Mouse (Mus musculus): ENCODE results near the gene Lrrk1.

The Lrrk1 gene

DNA sequence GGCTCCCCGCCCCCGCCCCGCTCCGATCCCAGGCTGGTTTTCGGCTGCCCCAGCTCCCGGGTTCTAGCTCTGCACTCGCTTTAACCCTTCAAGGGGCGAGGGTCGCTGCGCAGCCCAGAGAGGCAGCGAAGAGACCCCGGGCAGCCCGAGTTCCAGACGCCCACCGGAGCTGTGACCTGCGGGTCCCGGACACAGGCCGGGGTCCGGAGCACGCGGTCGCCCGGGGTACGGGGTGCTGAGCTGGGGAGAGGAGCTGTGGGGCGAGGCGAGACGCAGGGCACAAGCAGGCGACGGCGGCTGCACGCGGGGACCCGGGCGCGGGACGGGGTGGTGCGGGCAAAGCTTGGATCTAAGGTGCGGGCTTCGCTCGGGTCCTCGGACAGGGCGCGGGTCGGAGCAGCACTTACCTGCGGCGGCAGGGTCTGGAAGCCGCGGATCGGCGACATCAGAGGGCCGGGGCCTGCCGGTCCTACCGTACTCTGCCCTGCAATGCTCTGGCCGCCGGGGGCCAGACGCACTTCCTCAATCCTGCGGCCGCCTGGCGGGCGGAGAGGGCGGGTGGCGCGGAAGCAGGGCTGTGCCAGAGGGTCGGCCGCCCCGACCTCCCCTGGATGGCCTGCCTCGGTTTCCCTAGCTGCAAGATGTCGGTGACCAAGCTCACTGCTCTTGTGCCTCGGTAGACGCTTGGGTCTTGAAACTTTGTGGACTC, at the start of gene Lrrk1:
TSS of gene Lrrk1 (minus strand) at position 538 of the 709 bp plus-strand sequence.
- DNase-seq: peak in 1 of 2 experiments; percentile 11

DNA sequence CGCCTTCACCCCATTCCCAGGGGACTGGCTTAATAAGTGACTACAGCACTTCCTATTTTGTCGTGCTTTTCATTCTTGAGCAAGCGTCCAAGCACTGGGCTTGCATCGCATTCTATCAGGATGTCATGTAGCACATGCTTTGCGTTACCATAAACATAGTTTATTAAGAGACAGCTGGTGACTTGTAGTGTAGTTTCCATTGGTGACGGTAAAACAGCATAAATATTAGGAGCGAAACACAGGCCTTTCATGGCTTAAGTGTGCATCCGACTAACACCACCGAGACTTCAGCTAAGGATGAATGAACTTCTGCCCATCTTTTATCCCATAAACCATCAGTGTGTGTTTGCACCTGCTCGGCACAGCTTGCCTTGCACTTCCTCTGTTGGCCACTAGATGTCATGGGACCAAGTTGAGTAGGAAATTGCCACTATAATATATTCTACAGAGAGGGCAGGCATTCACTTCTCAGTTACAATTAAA, 46.3 kb upstream of the Lrrk1 start:
- DNase-seq: peak; percentile 30 to 50

DNA sequence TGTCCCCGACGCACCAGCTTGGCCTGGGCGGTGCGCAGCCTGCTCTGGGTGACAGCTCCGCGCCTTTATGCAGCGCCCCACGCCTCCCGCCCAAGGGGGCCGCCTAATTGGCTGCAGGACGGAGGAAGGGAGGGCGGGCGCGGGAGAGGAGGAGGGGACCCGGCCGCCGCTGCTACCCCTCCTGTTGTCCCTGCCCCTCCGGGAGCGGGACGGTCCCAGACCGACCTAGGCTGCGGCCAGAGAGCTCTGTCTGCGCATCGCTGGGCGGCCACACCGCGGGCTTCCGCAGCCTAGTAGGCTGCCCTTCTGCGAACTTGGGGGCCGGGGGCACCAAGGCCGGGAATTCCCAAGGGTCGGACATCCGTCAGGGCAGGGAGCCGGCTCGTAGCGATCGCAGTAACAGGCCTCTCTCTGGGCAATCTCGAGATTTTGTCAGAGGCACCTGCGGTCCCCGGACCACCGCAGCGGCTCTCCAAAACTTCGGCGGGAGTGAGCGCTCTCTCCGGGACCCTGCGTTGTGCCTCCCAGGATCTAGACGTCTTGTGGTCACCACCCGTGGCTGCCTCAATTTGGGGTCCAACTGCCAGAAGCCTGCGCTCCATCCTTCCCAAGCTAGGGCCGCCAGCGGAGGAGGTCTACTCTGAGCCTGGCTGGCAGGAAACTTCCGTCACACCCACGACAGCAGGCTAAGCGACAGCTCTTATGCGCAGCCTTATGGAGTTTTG, 39.4 kb upstream of the Lrrk1 start, which contains the start of gene Aldh1a3:
TSS of gene Aldh1a3 (minus strand) at position 81 of the 725 bp plus-strand sequence.
- no peak for DNase-seq

DNA sequence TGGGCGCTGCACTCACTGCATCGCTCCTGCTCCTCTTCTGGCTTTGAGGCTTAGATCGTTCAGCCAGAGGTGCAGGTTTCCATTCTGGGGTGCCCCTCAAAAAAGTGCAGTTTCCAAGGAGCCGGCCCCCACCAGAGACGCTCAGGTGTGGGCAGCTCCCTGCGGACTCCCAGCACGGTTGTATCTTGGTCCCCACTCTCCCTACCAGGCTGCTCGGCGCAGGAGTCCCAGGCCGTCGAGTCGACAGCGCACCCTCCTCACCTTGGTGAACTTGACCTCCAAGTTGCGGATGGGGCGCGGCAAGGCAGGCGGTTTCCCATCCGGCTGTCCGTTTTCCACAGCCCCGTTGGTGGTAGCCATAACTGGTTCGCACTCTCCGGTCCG, 38.9 kb upstream of the Lrrk1 start:
- no peak for DNase-seq

DNA sequence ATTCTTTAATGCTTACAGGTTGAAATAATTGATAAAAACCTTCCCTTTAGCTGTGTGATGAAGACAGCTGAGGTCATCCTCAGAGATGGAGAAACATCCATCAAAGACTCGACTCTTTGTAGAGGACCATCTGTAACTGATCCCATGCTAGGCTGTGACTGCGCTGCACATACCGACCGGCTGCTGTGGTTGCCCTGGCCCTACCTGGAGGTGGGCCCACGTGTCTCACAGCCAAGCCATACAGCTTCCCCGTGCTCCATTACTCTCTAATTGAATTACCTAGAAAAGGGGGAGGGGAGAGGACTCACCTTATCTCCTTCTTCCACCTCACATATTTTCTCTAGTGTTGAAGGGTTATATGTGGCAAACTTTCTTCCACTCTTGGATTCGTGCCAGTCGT, 33.8 kb upstream of the Lrrk1 start:
- no peak for DNase-seq

DNA sequence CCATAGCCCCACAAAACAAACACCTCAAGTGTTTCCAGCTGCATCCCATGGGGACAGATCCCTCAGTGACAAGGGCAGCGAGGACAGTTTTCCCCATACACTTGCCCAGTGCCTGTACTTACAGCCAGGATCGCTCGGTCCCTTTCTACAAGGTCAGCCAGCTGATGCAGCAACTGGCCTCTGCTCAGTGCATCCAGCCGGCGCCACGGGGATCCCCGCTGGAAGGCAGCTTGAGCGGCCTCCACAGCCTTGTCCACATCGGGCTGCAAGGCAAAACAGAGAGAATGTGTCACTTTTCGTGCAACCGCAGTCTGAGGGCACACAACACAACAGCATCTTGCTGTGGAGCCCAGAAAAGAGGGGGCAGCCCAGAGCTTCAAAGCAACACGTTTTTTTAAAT, 30.8 kb upstream of the Lrrk1 start:
- DNase-seq: no peak

DNA sequence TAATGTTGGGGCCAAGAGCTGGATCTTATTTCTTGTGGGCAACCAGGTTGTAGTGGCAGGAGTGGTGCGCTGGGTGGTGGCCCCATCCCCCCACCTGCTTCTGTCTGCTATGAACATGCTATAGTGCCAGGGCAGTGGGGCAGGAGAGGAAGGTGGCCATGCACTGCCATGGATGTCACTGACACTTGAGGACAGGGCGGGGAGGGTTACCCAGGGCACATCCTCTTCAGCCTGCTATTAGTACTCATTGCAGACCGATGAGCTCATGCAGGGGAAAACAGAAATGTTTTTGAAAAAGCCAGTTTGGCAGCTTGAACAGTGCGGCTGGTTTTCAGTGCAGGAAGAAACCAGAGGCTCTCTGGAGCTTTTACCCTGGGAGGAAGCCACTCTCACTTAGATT, 28.7 kb upstream of the Lrrk1 start:
- DNase-seq: no peak

DNA sequence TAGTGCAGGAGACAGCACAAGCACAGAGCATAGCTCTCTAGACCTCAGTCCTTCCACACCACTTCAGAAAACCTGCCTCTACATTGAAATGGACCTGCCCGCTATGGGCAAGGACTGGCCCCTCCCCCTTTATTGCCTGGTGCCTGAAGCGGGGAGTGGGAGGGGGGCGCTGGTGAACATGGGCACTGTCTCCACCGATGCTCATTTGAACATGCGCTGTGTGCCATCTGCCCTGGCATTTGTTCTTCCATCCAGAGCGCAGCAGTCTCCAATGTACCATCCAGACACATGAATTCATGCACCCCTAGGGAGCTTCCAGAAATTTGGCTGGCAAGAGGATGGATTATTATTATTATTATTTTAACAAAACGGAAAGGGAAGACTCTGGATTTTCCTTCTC, 24.9 kb upstream of the Lrrk1 start:
- no peak for DNase-seq

DNA sequence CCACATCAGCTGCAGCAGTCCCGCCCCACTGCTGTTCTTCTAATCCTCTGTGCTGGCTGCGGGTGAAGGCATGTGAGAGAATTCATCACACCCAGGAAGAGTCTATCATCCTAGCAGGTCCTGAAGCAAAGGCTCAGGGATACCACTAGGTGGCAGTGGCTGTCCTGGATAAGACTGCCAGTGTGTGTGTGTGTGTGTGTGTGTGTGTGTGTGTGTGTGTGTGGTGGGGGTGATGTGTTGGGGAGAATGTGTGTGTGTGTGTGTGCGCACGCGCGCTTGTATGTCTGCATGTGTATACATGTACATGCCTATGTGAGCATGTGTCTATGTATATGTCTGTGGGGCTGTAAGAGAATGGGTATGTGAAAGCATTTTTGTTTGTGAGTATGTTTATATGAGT, 21.3 kb upstream of the Lrrk1 start:
- no peak for DNase-seq

DNA sequence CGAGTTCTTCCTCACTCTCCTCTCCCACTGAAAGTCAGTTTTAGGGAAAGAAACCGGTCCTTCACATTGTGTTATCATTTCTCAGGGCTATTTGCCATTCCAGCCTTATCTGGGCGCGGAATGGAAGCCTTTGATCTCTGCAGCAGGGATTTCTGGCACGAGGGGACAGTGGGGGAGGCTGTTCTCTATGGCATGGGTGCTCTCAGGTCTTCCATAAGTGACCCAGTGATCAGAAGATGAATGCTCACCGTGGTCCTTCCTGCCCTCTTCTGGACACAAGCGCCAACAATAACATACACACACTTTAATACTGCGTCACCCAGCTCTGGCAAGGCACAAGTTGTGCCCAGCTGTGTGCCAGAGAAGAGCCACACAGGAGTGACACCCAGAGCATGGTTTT, 18.8 kb upstream of the Lrrk1 start:
- no peak for DNase-seq

DNA sequence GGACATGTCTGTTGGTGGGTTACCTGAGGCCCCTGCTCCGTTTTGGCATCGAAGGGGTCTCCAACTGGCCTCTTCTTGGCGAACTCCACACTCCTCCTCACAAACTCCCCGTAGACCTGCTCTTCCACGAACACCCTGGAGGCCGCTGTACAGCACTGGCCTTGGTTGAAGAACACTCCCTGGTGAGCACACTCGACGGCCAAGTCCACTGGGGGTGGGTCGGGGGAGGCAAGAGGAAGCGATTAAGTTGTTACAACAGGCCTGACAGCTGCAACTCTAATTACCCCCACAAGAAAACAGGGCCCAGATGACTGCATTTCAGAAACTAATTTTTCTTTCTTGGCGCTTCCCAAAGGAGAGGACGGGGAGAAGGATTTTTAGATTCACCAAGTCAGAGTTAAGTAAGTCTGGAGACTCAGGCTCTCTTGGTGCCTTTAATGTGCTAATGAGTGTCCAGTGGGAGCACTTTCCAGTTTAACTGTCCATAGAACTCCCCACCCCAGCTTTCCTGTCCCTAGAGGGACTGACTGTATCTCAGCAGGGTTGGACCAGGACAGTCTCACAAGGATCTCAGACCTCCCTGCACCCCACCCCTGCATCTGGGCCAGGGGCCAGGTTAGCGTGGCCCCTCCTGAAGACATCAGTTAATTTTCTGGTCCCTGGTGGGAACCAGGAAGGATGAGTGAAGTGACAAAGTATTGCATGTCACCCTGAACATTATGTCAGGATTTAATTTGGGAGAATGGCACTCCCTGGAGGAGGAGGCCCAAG, 18.0 kb upstream of the Lrrk1 start:
- DNase-seq: no peak

DNA sequence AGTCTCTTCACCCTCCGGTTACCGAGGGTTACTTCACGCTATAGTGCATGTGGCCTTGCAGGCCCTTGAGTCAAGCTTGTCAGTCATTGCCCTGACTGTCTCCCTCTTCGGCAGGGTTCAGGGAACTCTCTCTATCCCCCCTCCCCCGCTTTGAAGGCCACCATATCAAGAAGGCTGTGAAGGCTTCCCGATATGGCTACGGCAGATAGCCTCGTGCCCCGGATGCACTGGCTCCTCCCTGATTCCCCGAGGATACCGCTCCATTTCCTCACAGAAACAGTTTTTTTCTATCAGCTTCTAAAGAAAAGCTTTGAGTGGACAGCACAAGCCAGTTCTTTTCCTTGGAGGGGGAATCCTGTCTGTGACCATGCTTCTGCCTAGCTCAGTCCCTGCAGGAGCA, 17.4 kb upstream of the Lrrk1 start:
- no peak for DNase-seq

DNA sequence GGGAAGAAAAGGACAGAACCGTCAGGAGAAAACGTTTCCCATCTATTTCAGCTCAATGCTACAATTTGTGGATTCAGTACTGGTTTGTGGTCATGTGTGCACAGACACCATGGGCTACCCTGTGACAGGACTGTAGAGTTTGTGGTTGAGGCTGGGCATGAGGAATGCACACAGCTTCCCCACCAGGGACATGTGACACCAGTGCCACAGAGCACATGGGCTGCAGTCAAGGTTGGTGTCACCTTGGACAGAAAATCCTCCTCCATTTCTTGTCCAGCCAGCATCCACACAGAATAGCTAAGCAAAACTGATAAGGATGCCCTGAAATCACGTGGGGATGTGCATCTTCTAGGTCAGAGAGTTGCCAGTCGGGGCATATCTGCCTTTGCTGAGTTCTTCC, 16.7 kb upstream of the Lrrk1 start:
- no peak for DNase-seq

DNA sequence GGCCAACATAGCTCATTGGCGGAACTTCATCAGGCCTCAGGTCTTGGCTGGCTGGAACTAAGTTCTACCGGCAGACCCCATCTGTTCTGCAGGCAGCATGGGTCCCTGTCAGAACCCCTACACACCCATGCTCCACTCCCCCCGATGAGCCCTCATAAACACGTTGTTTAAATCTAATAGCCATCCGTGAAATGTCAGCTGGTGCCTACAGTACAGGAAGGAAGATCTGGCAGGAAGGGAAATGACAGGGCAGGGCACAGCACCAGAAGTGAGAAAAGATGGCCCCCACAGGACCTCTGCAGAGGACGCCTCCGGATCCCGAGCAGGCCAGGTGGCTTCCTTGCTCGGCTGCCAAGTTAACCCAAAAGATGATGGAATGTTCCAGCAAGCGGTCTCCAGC, 16.0 kb upstream of the Lrrk1 start:
- DNase-seq: no peak

DNA sequence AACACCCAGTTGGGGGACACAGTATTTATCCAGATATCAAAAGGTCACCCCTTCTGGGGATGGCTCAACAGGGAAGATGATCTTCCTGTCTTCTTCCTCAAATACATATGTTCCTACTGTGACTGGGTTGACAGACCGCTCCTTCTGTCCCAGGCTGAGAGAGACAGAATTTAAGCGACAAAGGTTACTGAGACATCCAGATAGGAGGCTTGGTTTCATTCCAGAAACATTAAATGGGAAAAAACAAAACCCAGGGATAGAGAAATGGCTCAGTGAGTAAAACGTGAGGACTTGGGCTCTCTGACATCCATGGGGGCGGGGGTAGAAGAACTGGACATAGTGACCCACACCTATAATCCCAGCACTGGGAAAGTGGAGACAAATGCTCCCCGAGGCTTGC, 14.7 kb upstream of the Lrrk1 start:
- no peak for DNase-seq

DNA sequence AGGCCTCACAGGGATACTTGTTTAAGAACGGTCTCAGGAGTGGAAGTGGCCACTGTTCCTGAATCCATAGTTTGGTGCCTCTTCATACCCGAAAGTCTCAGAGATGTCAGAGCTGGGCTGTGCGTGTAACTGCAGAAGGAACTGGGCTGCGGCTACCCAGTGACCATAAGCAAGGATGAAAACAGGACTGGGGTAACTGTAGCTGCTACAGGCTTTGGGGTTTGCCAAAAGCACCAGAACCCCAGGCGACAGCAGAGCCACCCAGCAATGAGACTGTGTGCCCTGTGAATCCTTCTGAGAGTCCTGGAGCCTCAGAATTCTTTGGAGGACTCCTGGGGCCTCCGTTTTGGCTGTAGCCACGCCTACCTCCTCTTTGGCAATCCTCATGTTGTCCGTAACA, 13.5 kb upstream of the Lrrk1 start:
- no peak for DNase-seq

DNA sequence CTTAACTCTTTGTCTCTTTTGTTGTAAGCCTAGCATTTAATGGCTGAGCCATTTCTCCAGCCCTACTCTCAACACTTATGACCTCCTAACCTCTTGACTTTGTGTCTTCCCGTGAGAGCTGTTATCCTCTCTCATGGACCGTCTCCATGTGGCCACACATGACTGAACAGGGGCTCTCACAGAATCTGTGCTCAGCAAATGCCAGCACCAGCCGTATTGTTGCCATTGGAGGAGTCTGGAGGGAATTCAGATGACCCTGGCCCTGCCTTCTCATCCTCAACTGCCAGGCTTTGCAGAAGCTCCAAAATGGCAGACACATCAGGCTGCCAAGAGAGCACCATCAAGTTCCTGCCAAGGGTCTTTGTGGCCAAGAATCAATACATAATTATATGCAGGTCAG, 9.1 kb upstream of the Lrrk1 start:
- DNase-seq: no peak

DNA sequence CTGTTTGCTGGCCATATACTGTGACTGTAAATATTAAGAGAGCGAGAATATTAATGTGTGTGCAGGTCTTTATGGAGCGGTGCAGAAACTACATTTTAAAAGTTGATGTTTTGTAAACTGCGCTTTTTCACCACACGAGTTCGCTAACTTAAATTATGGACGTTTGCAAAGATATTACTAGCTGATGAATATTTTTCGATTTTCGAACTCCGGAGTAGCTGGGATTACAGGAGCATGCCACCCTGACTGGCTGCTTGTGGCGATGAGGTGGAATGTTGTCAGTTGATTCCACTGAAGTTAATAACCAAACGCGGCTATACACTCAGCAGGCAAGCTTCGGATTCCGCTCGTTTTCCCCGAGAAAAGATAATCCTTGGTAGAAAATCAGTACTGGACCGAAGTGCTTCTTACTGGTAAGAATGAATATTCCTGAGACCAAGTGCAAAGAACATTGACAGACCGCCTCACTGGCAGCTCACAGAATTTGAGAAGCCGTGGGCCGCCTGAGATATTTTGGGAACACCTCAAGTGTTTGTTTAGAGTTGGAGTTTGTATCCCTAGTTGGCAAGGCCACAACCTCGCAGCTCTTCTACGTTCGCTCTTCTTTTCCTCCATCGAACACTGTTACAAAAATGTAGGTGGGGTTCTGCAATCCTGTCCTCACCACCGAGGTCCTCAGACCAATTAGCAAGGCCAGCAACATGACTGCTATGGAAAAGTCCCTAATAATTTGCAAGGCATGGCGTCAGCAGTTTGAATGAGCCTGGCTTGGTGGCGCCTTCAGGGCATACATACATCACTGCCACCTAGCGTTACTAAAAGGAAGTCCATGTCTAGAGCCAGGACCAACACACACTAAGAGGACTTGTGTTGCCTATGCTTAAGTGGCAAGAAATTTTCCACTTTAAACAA, 727 bp upstream of the Lrrk1 start:
- peak in 1 of 2 experiments; percentile 14 for DNase-seq

DNA sequence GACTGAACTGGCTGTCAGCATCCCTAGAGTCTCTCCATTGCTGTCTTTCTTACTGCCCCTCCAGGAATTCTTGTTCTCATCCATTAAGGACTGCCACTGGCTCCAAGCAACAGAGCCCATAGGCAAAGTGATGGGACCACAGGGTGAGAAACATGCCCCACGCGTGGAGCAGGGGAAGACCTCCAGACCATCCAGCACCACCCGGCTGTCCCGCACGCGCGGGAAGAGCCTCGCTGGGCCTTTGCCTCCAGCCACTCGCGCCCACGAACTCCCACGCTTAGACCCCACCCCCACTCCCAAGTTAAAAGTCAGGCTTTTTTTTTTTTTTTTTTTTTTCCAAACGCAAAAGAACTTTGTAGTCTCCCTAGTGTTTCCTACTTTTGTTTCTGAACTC, 734 bp downstream of the Lrrk1 start:
- DNase-seq: no peak

DNA sequence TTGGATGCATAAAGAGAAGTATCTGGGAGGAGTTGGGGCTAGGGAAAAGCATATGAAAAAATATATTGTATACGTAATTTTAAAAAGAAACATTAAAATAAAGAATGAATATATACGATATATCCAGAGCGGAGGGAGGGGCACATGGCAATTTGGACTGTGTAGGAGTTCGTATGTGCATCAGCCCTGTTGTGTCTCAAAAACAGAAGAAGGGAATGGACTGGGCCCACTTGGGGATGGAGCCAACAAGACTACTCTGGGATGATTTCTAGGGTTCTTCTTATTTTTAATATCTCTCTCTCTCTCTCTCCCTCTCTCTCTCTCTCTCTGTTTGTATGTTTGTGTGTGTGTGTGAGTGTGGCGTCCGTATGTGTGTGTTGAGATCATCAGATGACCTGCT, 1.7 kb downstream of the Lrrk1 start:
- DNase-seq: no peak

DNA sequence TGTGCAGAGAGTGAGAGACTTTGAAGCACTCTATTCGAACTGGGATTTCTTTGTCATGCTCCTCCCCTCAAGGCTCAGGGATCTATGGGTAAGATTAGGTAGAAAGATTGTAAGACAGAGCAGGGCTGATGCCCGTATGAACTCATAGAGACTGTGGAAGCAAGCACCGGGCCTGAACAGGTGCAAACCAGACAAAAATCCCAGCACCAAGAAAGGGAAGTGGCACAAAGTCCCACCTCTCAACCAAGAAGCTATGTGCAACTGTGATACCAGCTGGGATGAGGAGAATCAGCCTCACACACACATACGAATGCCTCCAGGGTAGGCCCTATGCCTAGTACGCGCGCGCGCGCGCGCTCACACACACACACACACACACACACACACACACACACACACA, 2.3 kb downstream of the Lrrk1 start:
- no peak for DNase-seq

DNA sequence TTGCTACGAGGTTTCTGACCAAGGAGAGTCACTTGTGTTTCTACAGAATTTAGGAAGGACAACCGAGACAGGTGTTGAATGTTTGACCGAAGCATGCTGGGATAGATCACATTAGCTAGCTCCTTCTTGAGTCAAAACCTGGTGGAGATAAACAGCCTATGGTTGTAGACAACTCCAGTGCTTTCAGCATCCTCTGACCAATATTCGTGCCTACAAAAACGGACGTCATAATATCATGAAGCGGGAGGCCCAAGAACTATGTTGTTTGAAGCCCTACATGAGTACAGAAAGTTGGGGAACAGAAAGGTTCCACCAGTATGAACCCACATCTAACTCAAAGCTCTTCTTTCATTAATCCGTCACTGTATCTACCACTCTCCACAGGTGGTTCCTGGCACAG, 3.3 kb downstream of the Lrrk1 start:
- DNase-seq: no peak

DNA sequence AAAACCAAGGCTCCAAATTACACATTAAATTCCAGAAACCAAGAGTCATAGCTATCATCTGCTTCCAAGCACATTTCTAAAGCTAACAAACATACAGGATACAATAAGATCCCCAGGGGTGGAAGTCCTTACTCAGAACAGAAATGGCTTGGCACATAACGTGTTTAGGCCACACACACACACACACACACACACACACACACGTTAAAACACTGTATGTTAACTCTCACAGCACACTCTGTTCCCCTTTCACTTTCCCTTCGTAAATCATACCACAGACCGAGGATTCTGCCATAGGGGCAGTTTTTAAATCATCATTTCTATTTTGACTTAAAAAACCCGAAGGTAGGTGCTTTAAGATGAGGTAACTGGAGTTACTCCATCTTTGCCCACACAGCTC, 3.9 kb downstream of the Lrrk1 start:
- DNase-seq: no peak
